Mouse (Mus musculus) T-cell, adult 2 months (primary cell): ENCODE measurements at regions not wholly inside any gene's neighbourhood (a gene's known extent, or its start where the extent isn't known, plus 50 kb on each side); places are given as distances from the start of the nearest gene placed in this dataset.

Experiments
- DNase-seq: peaks from one replicate; pipeline ENCODE4 v3.0.0; 2022; ENCODE audit warnings: low spot score

- no peak for DNase-seq
Measured at GRCm38 (mm10) chr2:34111286-34111685, 223.5 kb upstream of the Mvb12b start.

GRCm38 (mm10) chr2:34110582-34110981 lies 222.8 kb upstream of the Mvb12b start:
- DNase-seq, result no peak

- no peak for DNase-seq
Measured at GRCm38 (mm10) chr2:34107566-34108303, 220.0 kb upstream of the Mvb12b start.

GRCm38 (mm10) chr2:34106837-34107565 lies 219.3 kb upstream of the Mvb12b start:
- no peak for DNase-seq

- no peak for DNase-seq
Measured at GRCm38 (mm10) chr2:34106245-34106644, 218.5 kb upstream of the Mvb12b start.

- no peak for DNase-seq
Measured at GRCm38 (mm10) chr2:34105271-34106051, 217.7 kb upstream of the Mvb12b start.

GRCm38 (mm10) chr2:34098004-34098547 lies 210.3 kb upstream of the Mvb12b start:
- DNase-seq, result no peak

GRCm38 (mm10) chr2:34096561-34096960 lies 208.8 kb upstream of the Mvb12b start:
- DNase-seq, result no peak

GRCm38 (mm10) chr2:34088832-34089231 lies 201.1 kb upstream of the Mvb12b start:
- no peak for DNase-seq

- DNase-seq, result no peak
Measured at GRCm38 (mm10) chr2:34086130-34086529, 198.4 kb upstream of the Mvb12b start.

GRCm38 (mm10) chr2:34084513-34084912 lies 196.8 kb upstream of the Mvb12b start:
- no peak for DNase-seq

- DNase-seq, result no peak
Measured at GRCm38 (mm10) chr2:34082486-34082885, 194.7 kb upstream of the Mvb12b start.

- DNase-seq, result no peak
Measured at GRCm38 (mm10) chr2:34080176-34080575, 192.4 kb upstream of the Mvb12b start.

GRCm38 (mm10) chr2:34079282-34079681 lies 191.5 kb upstream of the Mvb12b start:
- no peak for DNase-seq

- no peak for DNase-seq
Measured at GRCm38 (mm10) chr2:34078875-34079262, 191.1 kb upstream of the Mvb12b start.

GRCm38 (mm10) chr2:34078248-34078874 lies 190.6 kb upstream of the Mvb12b start:
- DNase-seq, result no peak

GRCm38 (mm10) chr2:34076346-34076745 lies 188.6 kb upstream of the Mvb12b start:
- no peak for DNase-seq

- DNase-seq, result peak; percentile 81
Measured at GRCm38 (mm10) chr2:34074066-34074465, 186.3 kb upstream of the Mvb12b start.

- DNase-seq, result no peak
Measured at GRCm38 (mm10) chr2:34065592-34065991, 177.8 kb upstream of the Mvb12b start.

GRCm38 (mm10) chr2:34065090-34065489 lies 177.3 kb upstream of the Mvb12b start:
- no peak for DNase-seq

GRCm38 (mm10) chr2:34056552-34056951 lies 168.8 kb upstream of the Mvb12b start:
- DNase-seq, result no peak

- no peak for DNase-seq
Measured at GRCm38 (mm10) chr2:34043064-34043463, 155.3 kb upstream of the Mvb12b start.
